Mouse (Mus musculus) C2C12 (cell line): Measurements from ENCODE around the gene Epn3.

Experiments used
- CEBPB ChIP-seq: IDR thresholded peaks from one replicate; pipeline ENCODE4 v1.6.1; 2011; ENCODE audit warnings: low read depth, mild to moderate bottlenecking, control low read depth, moderate library complexity
- CTCF ChIP-seq: IDR thresholded peaks from one replicate; pipeline ENCODE4 v1.5.1; 2011; ENCODE audit not compliant: control insufficient read depth, insufficient read depth, insufficient read length
- FOSL1 ChIP-seq: IDR thresholded peaks from one replicate; pipeline ENCODE4 v1.8.0; 2011; ENCODE audit warnings: mild to moderate bottlenecking, low read length; ENCODE audit not compliant: poor library complexity, insufficient read depth, severe bottlenecking
- MAX ChIP-seq: IDR thresholded peaks from one replicate; pipeline ENCODE4 v1.6.1; 2011; ENCODE audit warnings: mild to moderate bottlenecking, control low read depth
- MYOD1 ChIP-seq: IDR thresholded peaks from one replicate; pipeline ENCODE4 v1.6.1; 2011; ENCODE audit warnings: low read depth; ENCODE audit not compliant: control insufficient read depth, insufficient read length
- MYOG ChIP-seq: IDR thresholded peaks from one replicate; pipeline ENCODE4 v1.6.1; 2011; ENCODE audit not compliant: control insufficient read depth, insufficient read length; ENCODE audit errors: extremely low read depth
- USF1 ChIP-seq: IDR thresholded peaks from one replicate; pipeline ENCODE4 v1.6.1; 2011; ENCODE audit warnings: low read depth, mild to moderate bottlenecking, control low read depth, moderate library complexity

DNA sequence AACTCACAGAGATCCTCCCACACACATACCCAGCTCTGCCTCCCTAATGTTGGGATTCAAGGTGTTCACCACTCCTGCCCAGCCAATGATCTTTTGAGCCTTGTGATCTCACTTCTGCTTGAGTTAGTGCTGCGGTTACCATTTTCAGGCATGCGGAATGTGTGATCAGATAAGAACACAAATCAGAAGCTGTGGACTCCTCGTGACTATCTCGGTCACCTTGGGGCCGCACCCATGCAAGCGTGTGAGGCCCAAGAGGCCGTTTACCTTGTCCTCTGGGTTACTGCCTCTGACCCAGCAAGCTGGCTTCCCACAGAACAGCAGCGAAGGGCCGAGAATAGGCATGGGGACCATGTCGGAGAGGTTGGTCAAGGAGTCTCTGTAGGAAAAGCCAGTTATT lies 9.2 kb upstream of the Epn3 start:
- TF ChIP-seq CTCF (no peak), MYOG (no peak), MYOD1 (no peak), MAX (no peak), USF1 (no peak), CEBPB (no peak), FOSL1 (no peak)
